Comparison of ENCODE assay signal across 12 mouse cellular contexts in genomic region chr3:152880121-152880835, GRCm38 (mm10).
A peak's percentile ranks its signal among the peaks of the same experiment; 100 is the strongest.
DNase-seq lines count a peak whose midpoint lies in the region; ATAC-seq lines count a peak whose summit lies in the region.
"Had no signal": no experiment of that assay in that cellular context is flagged by ENCODE, and none has a peak within 500 bp of the region (broad histone marks: within the 10 kb centered on the region; RNA-seq: fewer than 3 reads in every experiment).

No protein-coding gene starts in this region.

- H3K4me1 ChIP-seq in kidney, embryonic 15.5 days: peaks cover 14% of the 10 kb centered on the region
- H3K4me1 ChIP-seq in midbrain, embryonic 13.5 days (replicated peaks): peaks cover 34% of the 10 kb centered on the region
- peaks cover 17% of the 10 kb centered on the region for H3K4me1 ChIP-seq in midbrain, embryonic 10.5 days
- H3K4me1 ChIP-seq in embryonic facial prominence, embryonic 14.5 days (ENCODE audit: control insufficient read depth, insufficient read depth, low read length): peaks cover 10% of the 10 kb centered on the region
- no peaks in the 10 kb centered on the region; the same call in 1 of the 2 replicates for H3K4me1 ChIP-seq in stomach, embryonic 15.5 days
- peaks cover 23% of the 10 kb centered on the region for H3K4me1 ChIP-seq in hindbrain, embryonic 12.5 days

- no peak for DNase-seq in kidney, adult 18-20 months
- DNase-seq in midbrain, embryonic 10.5 days (ENCODE audit: low spot score): no peak
- peak; percentile 80 for DNase-seq in embryonic facial prominence, embryonic 14.5 days (ENCODE audit: low spot score)
- no peak for DNase-seq in urinary bladder, postnatal 10 days (ENCODE audit: low spot score)
- DNase-seq: cerebellum, postnatal 14 days had no signal

- peak overlapping the region; percentile 13; the same call in 1 of the 2 replicates for H3K4me2 ChIP-seq in kidney, embryonic 15.5 days
- H3K4me2 ChIP-seq in midbrain, embryonic 13.5 days (replicated peaks): no peak overlapping the region
- no peak overlapping the region; the same call in 1 of the 2 replicates for H3K4me2 ChIP-seq in embryonic facial prominence, embryonic 14.5 days (ENCODE audit: low read depth, low read length)
- peak overlapping the region; percentile 36 for H3K4me2 ChIP-seq in stomach, embryonic 15.5 days
- H3K4me2 ChIP-seq in hindbrain, embryonic 12.5 days (replicated peaks): no peak overlapping the region
- H3K4me2 ChIP-seq: hindbrain, embryonic 13.5 days had no signal

- peak; percentile 86 for ATAC-seq in kidney, embryonic 15.5 days (replicated peaks; ENCODE audit: low FRiP score)
- peak; percentile 7; the same call in 1 of the 2 replicates for ATAC-seq in midbrain, embryonic 13.5 days
- peak; percentile 79 for ATAC-seq in embryonic facial prominence, embryonic 14.5 days (ENCODE audit: low read depth)
- peak; percentile 27; the same call in 1 of the 2 replicates for ATAC-seq in stomach, embryonic 15.5 days (ENCODE audit: insufficient read depth, low FRiP score, low read depth)
- ATAC-seq in hindbrain, embryonic 12.5 days (ENCODE audit: low FRiP score): no peak
- ATAC-seq: CD4-positive, CD25-positive, alpha-beta regulatory T cell, adult 4 months had no signal

- no peak overlapping the region for H3K9ac ChIP-seq in kidney, embryonic 15.5 days
- H3K9ac ChIP-seq in midbrain, embryonic 13.5 days (replicated peaks): no peak overlapping the region
- no peak overlapping the region for H3K9ac ChIP-seq in embryonic facial prominence, embryonic 14.5 days (ENCODE audit: low read depth, low read length)
- no peak overlapping the region for H3K9ac ChIP-seq in stomach, embryonic 15.5 days
- H3K9ac ChIP-seq in hindbrain, embryonic 12.5 days: no peak overlapping the region
- H3K9ac ChIP-seq: hindbrain, embryonic 13.5 days had no signal

- WGBS in kidney, embryonic 15.5 days: 28% methylated on average over 15 of the region's 15 CpGs
- WGBS in midbrain, embryonic 13.5 days: 42% methylated on average over 15 of the region's 15 CpGs
- 76% methylated on average over 15 of the region's 15 CpGs for WGBS in midbrain, embryonic 10.5 days
- 23% methylated on average over 15 of the region's 15 CpGs for WGBS in embryonic facial prominence, embryonic 14.5 days
- WGBS in stomach, embryonic 15.5 days: 32% methylated on average over 15 of the region's 15 CpGs
- 56% methylated on average over 15 of the region's 15 CpGs for WGBS in hindbrain, embryonic 12.5 days

- no peak overlapping the region for H3K4me3 ChIP-seq in kidney, embryonic 15.5 days (replicated peaks)
- H3K4me3 ChIP-seq in midbrain, embryonic 13.5 days (replicated peaks): no peak overlapping the region
- no peak overlapping the region for H3K4me3 ChIP-seq in midbrain, embryonic 10.5 days
- H3K4me3 ChIP-seq in embryonic facial prominence, embryonic 14.5 days (ENCODE audit: low read depth, low read length): no peak overlapping the region
- H3K4me3 ChIP-seq in stomach, embryonic 15.5 days (replicated peaks): no peak overlapping the region
- H3K4me3 ChIP-seq in hindbrain, embryonic 12.5 days: no peak overlapping the region
- H3K4me3 ChIP-seq: heart, embryonic 10.5 days; hindbrain, embryonic 13.5 days had no signal

- peak overlapping the region; percentile 55 for H3K27ac ChIP-seq in kidney, embryonic 15.5 days
- H3K27ac ChIP-seq in midbrain, embryonic 13.5 days: no peak overlapping the region
- no peak overlapping the region for H3K27ac ChIP-seq in midbrain, embryonic 10.5 days (replicated peaks)
- H3K27ac ChIP-seq in embryonic facial prominence, embryonic 14.5 days (replicated peaks; ENCODE audit: low read depth, low read length): no peak overlapping the region
- H3K27ac ChIP-seq in stomach, embryonic 15.5 days: no peak overlapping the region
- H3K27ac ChIP-seq in hindbrain, embryonic 12.5 days: no peak overlapping the region
- H3K27ac ChIP-seq: heart, embryonic 10.5 days; hindbrain, embryonic 13.5 days had no signal

- no peaks in the 10 kb centered on the region for H3K27me3 ChIP-seq in kidney, embryonic 15.5 days
- H3K27me3 ChIP-seq in midbrain, embryonic 13.5 days: no peaks in the 10 kb centered on the region
- no peaks in the 10 kb centered on the region for H3K27me3 ChIP-seq in midbrain, embryonic 10.5 days (ENCODE audit: low read depth, poor library complexity, severe bottlenecking)
- no peaks in the 10 kb centered on the region for H3K27me3 ChIP-seq in embryonic facial prominence, embryonic 14.5 days (replicated peaks; ENCODE audit: control insufficient read depth, insufficient read depth, low read length)
- no peaks in the 10 kb centered on the region for H3K27me3 ChIP-seq in stomach, embryonic 15.5 days (replicated peaks)
- no peaks in the 10 kb centered on the region for H3K27me3 ChIP-seq in hindbrain, embryonic 12.5 days
- H3K27me3 ChIP-seq: hindbrain, embryonic 13.5 days had no signal

- H3K36me3 ChIP-seq in kidney, embryonic 15.5 days: no peaks in the 10 kb centered on the region
- no peaks in the 10 kb centered on the region for H3K36me3 ChIP-seq in midbrain, embryonic 13.5 days
- H3K36me3 ChIP-seq in midbrain, embryonic 10.5 days: no peaks in the 10 kb centered on the region
- H3K36me3 ChIP-seq in embryonic facial prominence, embryonic 14.5 days (ENCODE audit: control insufficient read depth, insufficient read depth, low read length): no peaks in the 10 kb centered on the region
- H3K36me3 ChIP-seq in stomach, embryonic 15.5 days: no peaks in the 10 kb centered on the region
- H3K36me3 ChIP-seq in hindbrain, embryonic 12.5 days: no peaks in the 10 kb centered on the region
- H3K36me3 ChIP-seq: heart, embryonic 10.5 days; hindbrain, embryonic 13.5 days had no signal

- H3K9me3 ChIP-seq in kidney, embryonic 15.5 days (replicated peaks): no peaks in the 10 kb centered on the region
- H3K9me3 ChIP-seq in midbrain, embryonic 13.5 days: no peaks in the 10 kb centered on the region
- H3K9me3 ChIP-seq in midbrain, embryonic 10.5 days (replicated peaks): no peaks in the 10 kb centered on the region
- no peaks in the 10 kb centered on the region for H3K9me3 ChIP-seq in embryonic facial prominence, embryonic 14.5 days (ENCODE audit: control insufficient read depth, low read length)
- H3K9me3 ChIP-seq in stomach, embryonic 15.5 days: no peaks in the 10 kb centered on the region
- H3K9me3 ChIP-seq in hindbrain, embryonic 12.5 days (replicated peaks): no peaks in the 10 kb centered on the region
- H3K9me3 ChIP-seq: heart, embryonic 10.5 days; hindbrain, embryonic 13.5 days had no signal

Comparison
In these comparisons a context has a peak if more than half of its experiments do, and no peak if none do; other contexts are left out.
1. H3K4me2 ChIP-seq: peak in kidney, embryonic 15.5 days (single experiment) and stomach, embryonic 15.5 days (single experiment); none in midbrain, embryonic 13.5 days (single experiment), embryonic facial prominence, embryonic 14.5 days (single experiment) and hindbrain, embryonic 12.5 days (single experiment).